Mouse (Mus musculus) spleen, adult 12 weeks (tissue): ENCODE measurements around the gene Fam196b.

ENCODE experiments used
- DNase-seq: peaks from one replicate; pipeline ENCODE4 v3.0.0; 2022; ENCODE audit warnings: low spot score

Fam196b gene

DNA sequence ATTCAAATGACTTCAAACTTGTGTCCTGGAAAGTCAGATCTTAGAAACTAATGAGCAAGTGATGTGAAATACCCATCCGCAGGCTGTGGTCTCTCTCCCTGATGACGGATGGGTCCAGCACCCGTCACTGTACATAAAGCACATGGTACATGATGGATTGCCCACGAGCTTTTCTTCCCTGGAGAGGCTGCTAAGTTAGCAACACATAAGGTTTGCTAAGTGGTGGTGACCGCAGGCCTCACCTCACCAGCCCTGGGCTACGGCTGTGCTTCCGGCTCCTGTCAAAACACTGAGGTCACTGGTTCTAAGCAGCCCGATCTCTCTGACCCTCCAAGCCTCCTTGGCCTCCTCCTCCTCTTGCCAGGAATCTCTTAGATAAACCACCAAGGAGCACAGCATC is 91.7 kb downstream of the Fam196b start:
- no peak for DNase-seq

DNA sequence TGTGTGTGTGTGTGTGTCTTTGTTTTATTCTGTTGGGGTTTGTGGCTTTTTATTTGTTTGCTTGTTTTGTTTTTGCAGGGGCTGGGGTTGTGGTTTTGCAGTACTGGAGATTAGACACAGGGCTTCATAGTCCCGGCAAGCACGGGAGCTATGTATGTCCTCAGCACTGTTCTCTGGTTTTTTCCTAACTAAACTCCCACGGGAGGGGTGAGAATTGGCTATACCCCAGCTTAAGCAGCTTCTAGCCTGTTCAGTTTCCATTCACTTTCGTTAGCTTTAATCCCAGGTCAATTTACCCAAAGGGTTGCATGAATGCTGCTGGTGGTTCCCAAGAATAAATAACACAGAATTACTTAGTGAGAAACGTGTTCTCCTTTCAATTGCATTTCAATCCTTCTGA is 92.2 kb downstream of the Fam196b start:
- no peak for DNase-seq

DNA sequence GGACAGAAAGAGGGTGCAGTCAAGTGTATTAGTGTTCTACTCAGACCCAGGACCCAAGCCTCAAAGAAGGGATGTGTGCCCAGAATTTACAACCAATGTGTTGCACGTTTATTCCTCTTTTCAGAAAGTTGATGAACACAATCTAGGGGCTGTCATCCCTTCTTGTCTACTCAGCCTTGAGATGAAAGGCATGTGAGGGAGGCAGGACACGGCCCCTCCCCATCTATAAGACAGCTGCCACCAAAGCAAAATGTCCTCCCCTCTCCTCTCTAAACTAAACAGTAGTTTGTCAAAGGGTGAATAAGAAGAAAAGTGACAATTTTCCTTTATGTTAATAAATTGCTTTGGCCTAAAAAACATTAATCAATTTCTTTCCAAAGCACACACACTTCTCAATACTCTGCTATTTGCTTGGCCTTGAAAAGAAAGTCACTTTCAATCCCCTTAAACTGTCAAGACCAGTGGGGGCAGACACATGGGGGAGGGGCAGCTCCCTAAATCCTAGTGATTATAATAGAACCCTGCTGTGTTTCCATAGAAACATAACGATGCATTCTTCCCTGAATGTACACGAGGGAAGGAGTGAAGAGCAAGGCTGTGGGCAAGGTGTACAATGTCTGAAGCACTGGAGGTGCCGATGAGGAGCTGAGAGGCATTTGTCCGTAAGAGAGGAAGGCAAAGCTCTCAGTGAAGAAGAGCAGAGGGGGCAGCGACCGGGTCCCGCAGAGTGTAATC is 101.4 kb downstream of the Fam196b start:
- DNase-seq, result no peak

DNA sequence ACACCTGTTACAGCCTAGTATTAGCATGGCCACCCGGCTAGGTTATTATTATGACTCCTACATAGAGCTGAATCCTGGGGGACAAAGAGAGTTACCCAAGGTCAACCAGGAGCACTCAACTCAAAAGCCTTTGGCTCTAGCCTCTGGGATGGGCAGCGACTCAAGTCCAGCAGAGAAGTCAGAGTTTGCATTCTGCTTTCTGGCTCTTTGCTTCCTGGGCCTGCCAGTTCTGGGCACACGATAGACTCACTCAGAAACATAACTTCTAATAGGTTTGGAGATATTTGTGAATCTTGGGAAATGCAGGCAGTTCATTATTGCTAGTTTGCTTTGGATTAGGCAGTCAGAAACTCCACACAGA is 102.0 kb downstream of the Fam196b start:
- DNase-seq, result no peak

DNA sequence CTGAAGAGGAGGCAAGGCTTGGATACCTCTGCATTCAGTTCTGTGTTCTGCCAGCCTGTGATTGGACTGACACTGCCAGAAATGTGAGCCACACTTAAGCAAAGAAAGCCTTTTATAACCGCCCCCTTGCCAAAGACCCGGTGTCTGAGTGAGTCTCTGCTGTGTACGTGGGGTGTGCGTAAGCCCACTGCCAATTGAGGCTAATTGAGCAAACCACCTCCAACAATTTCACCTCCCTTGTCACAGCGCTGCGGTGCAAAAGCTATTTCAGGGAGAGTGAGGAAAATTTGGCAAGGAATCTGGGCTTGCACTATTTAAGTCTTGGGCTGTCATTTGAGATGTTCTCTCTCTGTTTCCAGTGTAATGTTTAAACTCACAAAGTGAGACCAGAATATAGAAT is 106.4 kb downstream of the Fam196b start:
- DNase-seq, result no peak

DNA sequence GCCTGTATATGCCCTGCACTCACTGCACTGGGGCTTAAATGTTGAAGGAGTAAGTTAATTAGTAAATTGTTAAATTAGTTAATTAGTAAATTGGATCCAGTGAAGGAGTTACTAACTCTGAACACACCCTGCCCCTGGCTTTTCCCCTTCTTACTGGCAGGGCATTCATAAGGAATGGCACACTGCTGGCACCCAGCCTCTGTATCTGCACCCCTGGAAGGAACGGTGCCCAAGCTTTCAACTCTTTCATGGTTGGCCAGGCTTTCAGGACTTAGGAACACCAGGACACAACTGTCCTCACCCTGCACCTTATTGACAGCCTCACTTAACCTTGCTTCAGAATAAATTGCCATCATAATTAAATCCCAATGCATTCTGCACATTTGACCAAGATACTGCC is 109.9 kb downstream of the Fam196b start:
- no peak for DNase-seq

DNA sequence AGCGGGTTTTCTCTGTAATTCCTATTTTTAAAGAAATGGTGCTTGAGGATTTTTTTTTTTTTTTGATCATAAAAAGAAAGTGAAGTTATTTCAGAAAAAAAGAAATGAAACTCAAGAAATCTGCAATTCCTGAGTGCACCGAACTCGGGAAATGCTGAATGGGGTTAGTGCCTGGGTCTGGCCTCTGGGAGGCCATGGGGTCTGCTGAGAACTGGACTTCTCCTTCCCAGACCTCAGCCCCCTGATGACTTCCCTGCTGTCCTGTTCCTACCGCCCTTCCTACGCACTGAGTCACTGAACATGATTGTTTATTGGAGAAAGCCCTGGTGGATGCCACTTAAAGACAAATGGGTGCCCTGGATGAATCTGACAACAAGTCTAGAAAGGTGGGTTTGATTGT is 112.6 kb downstream of the Fam196b start:
- no peak for DNase-seq

DNA sequence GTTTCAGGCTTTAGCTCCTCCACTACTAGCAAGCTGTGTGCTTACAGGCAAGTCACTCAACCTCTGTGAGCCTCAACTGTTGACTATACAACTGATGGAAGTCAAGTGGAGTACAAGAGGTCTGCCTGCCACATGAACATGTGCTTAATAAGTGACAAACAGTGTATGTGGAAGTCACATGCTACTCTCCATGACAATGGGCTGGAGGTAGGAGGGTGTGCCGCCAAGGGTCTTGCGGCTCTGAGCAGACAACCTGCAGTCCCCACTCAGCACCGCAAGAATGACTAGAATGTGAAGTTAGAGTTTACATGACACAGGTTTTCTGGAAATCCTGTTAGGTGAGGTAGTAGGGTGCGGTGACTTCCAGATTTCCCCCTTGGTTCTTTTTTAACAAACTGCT is 116.3 kb downstream of the Fam196b start:
- DNase-seq, result no peak

DNA sequence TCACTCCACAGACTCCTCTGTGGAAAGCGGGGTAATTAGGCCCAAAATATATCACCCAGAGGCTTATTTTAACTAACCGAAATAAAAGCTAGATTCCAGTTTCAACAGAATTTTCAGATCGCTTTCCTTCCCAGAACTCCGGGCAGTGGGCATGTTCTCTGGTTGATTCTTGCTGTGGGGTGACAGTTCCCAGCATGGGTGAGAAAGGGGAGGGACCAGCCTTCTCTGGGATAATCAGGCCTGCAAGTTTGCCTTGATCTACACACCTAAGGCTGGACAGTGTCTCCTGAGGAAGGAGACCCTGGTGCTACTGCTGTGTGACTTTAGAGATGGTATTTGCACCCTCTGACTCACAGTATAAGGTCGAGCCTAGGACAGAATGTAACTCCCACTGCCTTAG is 116.7 kb downstream of the Fam196b start:
- no peak for DNase-seq

DNA sequence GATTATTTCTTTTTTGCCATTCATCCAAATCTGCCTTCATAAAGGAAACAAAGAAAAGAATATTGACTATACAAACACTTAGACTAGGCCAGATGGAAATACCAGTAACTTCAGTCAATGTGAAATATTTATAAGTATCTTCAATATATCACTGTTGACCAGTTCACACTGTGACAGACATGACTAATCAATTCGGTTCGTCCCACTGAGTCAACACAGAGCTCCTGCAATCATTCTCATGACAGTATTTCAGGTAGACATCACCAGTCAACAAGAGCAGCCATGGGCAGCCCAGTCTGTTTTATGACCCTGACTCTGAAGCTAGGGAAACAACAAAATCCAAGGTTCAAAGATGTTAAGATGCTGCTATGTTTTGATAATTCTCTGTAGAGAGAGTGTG is 117.4 kb downstream of the Fam196b start:
- DNase-seq, result no peak

DNA sequence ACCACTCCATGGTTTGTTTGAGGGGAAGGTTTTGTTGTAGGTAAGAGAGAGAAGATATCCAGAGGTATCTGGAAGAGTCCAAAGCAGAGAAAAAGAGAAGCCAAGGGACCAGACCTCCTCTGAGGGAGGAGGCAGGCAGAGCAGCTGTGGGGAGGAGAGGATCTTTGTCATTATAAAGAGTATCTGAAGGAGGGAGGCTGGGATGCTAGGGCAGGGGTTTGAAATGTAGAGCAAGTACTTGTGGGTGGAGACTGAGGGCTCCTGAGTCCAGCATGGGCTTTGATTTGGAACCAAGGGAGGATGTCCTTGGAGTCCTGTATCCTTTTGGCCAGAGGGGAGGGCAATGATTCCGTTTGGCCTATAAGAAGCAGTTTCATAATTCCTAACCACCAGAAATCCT is 122.8 kb downstream of the Fam196b start:
- no peak for DNase-seq

DNA sequence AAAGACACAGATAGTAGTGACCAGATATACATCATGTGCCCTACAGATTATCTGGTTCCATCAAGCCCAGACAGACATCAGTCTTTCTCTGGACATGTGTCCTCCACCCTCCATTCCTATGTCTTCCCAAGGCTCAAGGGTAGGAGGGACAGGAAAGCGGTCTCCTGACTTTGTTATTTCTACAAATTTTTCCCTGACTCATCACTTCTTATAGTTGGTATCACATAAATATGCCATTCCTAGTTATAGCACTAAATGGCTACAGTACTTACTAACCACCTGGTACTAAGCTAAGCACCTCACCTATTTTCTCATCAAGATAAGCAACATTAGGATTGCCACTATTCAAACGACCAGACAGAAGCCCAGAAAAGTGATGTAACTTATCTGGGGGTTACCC is 123.8 kb downstream of the Fam196b start:
- no peak for DNase-seq

DNA sequence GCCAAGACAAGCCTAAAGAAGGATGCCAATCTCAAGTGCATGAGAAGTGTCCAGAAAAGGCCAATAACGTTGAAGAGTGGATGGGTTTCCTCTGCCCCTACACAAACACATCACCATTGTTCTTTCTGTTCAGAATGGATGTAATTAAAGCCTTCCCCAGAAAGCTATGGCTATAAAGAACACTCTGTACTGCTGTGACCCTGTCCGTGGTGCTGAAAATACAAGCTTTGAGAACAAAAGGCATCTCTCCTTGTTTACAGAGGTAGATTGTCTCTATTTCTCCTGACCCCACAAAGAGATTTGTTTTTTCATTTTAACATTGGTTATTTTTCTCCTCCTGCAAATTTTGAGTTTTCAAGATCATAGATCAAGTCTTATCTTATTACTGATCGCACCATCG is 133.3 kb downstream of the Fam196b start:
- DNase-seq, result no peak

DNA sequence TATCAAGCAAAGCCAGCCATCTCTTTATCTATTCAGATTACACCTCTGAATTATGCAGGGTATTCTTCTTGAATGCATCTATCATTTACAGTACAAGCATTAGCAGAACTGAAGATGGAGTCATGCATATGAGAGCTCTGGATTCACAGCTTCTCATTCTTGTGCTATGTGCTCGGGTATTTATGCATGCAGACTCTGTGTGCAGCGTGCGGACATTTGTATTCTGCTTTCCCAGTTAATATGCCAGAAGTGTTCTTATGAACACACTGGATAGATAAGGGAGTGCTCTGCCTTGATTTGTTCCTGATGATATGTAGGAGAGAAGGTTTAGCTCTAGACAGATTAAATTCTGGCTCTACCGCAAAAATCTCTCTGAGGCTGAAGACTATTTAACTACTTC is 135.3 kb downstream of the Fam196b start:
- DNase-seq, result no peak

DNA sequence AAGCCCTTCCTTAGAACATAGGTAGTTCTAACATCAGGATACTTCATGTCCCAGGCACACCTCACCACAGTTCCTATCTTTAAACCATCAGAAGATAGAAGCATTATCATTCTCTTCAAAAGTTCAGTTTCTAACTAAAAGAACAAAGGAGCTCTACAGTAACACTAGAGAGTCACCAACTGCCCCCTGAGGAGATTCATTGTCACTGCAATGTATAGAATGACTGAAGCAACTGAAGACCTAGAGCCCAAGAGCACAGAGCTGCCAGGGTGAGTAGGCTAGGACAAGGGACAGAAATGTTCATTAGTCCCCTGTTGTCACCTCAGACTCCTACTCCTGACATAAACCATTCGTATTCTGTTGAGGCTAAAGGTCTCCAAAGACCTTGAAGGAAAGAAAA is 152.4 kb downstream of the Fam196b start:
- no peak for DNase-seq

DNA sequence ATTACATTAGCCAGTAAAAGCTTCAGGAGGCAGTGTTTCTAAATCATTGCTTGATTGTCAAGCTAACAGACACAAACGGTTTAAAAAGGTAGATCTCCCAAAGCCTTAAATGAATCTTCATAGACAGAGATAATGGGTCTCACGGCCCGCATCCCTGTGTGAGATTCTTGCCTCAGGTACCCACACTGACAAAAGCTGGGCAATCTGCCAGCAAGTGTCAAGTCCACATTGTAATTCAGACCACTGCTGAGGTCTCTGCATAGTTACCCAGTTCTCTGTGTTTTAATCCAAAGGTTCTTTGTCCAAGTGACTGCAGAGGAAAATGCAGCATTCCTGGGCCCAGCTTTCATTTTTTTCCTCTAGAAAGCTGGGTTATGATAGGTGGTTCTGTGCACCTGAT is 153.9 kb downstream of the Fam196b start:
- DNase-seq, result no peak

DNA sequence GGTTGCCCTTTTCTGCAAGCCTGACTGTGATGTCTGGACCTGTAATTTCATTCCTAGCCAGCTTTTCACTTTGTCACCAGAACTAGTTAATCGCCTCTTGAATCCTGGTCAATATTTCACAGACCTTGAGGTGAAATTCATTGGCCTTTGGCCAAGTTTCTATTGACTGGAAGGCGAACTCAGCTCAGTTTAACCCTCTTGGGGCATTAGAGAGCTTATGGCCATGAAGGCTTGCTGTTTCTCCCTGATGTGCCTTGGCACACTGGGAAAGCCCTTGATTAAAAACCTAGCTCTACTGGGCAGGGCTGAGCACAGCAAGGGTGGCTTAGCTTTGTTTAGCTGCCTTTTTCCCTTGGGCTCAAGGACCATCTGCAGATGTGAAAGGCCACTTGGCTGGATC is 155.2 kb downstream of the Fam196b start:
- no peak for DNase-seq
